Mouse (Mus musculus): ENCODE results near the gene Ppm1h. TPM values are rescaled to one million over a fixed set of nuclear protein-coding genes. Genes with fewer than 3 reads are reported as not detected.

The Ppm1h gene
- total and polyA plus RNA-seq, 3 experiments, result 1.2 to 1.3 (median 1.3) TPM

DNA sequence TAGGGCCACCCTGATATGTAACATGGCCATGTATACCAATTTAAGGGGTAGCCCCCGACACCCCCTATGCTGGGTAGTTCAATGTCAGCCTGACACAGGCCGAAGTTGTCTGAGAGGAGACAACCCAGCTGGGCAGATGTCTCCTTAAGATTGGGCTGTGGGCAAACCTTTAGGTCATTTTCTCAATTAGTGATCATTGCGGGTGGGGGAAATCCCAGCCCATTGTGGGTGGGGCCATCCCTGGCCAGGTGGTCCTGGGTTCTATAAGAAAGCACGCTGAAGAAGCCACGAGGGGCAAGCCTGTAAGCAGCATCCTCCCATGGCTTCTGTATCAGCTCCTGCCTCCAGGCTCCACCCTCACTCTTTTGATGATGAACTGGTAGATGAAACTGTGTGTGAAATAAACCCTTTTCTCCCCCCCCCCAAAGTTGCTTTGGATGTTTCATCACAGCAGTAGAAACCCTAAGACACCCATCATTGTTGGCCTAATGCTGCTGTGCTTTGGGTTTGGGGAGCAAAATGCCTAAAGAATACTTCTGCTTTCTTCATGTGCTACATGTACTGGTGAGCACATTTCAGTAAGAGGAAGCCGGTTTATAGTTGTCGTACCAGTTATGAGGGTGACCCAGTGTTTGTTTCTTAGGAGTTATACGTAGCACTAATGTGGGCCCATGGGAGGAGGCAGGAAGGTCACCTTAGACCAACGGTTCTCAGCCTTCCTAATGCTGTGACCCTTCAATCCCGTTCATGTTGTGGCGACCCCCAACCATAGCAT is 68.8 kb downstream of the Ppm1h start:
- no peaks in the 10 kb centered on the region for H3K27me3 ChIP-seq (replicated peaks)
- H3K79me2 ChIP-seq (replicated peaks; ENCODE audit: control insufficient read depth, extremely low read depth, insufficient read depth, poor library complexity, severe bottlenecking), result no peaks in the 10 kb centered on the region
- no peak overlapping the region for H3K9ac ChIP-seq (ENCODE audit: insufficient read depth, low read depth)
- H3K4me2 ChIP-seq (ENCODE audit: insufficient read depth, low read depth, poor library complexity, severe bottlenecking), result no peak overlapping the region
- no peaks in the 10 kb centered on the region for H3K36me3 ChIP-seq (replicated peaks in 1 of 2; ENCODE audit: control insufficient read depth in 1 of 2, insufficient read depth in 1 of 2, low read length in 1 of 2)
- H3K9me3 ChIP-seq (replicated peaks; ENCODE audit: low read length), result no peaks in the 10 kb centered on the region
- DNase-seq (ENCODE audit: extremely low read depth), result peak; percentile 45
- peak; percentile 17; the same call in 1 of the 2 replicates for TF ChIP-seq MEF2A (IDR thresholded peaks at IDR 0.05; ENCODE audit: borderline replicate concordance, low read depth, low read length)
- no peak for TF ChIP-seq NELFE (IDR thresholded peaks at IDR 0.05; ENCODE audit: low read depth, low read length)
- dilution Hi-C loops (cut with MboI; ENCODE audit: extremely low pct_ligation_motif_present, extremely low pct_unique_long_range_greater_than_20kb, low sequenced_read_pairs) (no loop called here), in situ Hi-C loops (cut with MboI; ENCODE audit: low pct_ligation_motif_present, low pct_unique_long_range_greater_than_20kb, low sequenced_read_pairs) (no loop called here)
- peaks cover 9 to 19% of the 10 kb centered on the region in 2 experiments for H3K4me1 ChIP-seq (ENCODE audit: control insufficient read depth in 1 of 2, insufficient read depth in 2 of 2)
- H3K27ac ChIP-seq (ENCODE audit: insufficient read depth, low read depth), result no peak overlapping the region
- no peak overlapping the region for H3K4me3 ChIP-seq (replicated peaks in 1 of 3; ENCODE audit: low read depth in 2 of 3, low read length in 2 of 3, poor library complexity in 1 of 3)

- no peak overlapping the region for H3K4me3 ChIP-seq (replicated peaks in 1 of 3; ENCODE audit: low read depth in 2 of 3, low read length in 2 of 3, poor library complexity in 1 of 3)
- no peak for DNase-seq (ENCODE audit: extremely low read depth)
- no peaks in the 10 kb centered on the region for H3K36me3 ChIP-seq (replicated peaks in 1 of 2; ENCODE audit: control insufficient read depth in 1 of 2, insufficient read depth in 1 of 2, low read length in 1 of 2)
- no peak overlapping the region for H3K9ac ChIP-seq (ENCODE audit: insufficient read depth, low read depth)
- H3K4me2 ChIP-seq (ENCODE audit: insufficient read depth, low read depth, poor library complexity, severe bottlenecking), result no peak overlapping the region
- no peak overlapping the region for H3K27ac ChIP-seq (ENCODE audit: insufficient read depth, low read depth)
- H3K79me2 ChIP-seq (replicated peaks; ENCODE audit: control insufficient read depth, extremely low read depth, insufficient read depth, poor library complexity, severe bottlenecking), result no peaks in the 10 kb centered on the region
- in situ Hi-C loops (cut with MboI; ENCODE audit: low pct_ligation_motif_present, low pct_unique_long_range_greater_than_20kb, low sequenced_read_pairs), result no loop called here
- no peaks in the 10 kb centered on the region for H3K9me3 ChIP-seq (replicated peaks; ENCODE audit: low read length)
- peaks cover 9 to 27% of the 10 kb centered on the region in 2 experiments for H3K4me1 ChIP-seq (ENCODE audit: control insufficient read depth in 1 of 2, insufficient read depth in 2 of 2)
- dilution Hi-C loops (cut with MboI; ENCODE audit: extremely low pct_ligation_motif_present, extremely low pct_unique_long_range_greater_than_20kb, low sequenced_read_pairs), result no loop called here
- no peaks in the 10 kb centered on the region for H3K27me3 ChIP-seq (replicated peaks)
- TF ChIP-seq USF1 (IDR thresholded peaks at IDR 0.05; ENCODE audit: low read depth, low read length), result 0 out of 2 replicates have a peak, but pooled peaks have one; percentile 12
- TF ChIP-seq UBTF (IDR thresholded peaks at IDR 0.05; ENCODE audit: low read depth, low read length), result no peak
- 0 out of 2 replicates have a peak, but pooled peaks have one; percentile 18 for TF ChIP-seq USF2 (conservative IDR thresholded peaks at IDR 0.05; ENCODE audit: low read depth, low read length)
These were observed 69.9 kb downstream of the Ppm1h start for GRCm38 (mm10) chr10:122748361-122748951.

- no peaks in the 10 kb centered on the region for H3K9me3 ChIP-seq (replicated peaks; ENCODE audit: low read length)
- in situ Hi-C loops (cut with MboI; ENCODE audit: low pct_ligation_motif_present, low pct_unique_long_range_greater_than_20kb, low sequenced_read_pairs) (no loop called here), dilution Hi-C loops (cut with MboI; ENCODE audit: extremely low pct_ligation_motif_present, extremely low pct_unique_long_range_greater_than_20kb, low sequenced_read_pairs) (no loop called here)
These were observed 70.5 kb downstream of the Ppm1h start for GRCm38 (mm10) chr10:122749071-122749470.

More at GRCm38 (mm10) chr10:122749071-122749470, 70.5 kb downstream of the Ppm1h start:
- Histone ChIP-seq H3K9ac (ENCODE audit: insufficient read depth, low read depth) (no peak overlapping the region), H3K4me3 (replicated peaks in 1 of 3; ENCODE audit: low read depth in 2 of 3, low read length in 2 of 3, poor library complexity in 1 of 3) (no peak overlapping the region), H3K79me2 (replicated peaks; ENCODE audit: control insufficient read depth, extremely low read depth, insufficient read depth, poor library complexity, severe bottlenecking) (no peaks in the 10 kb centered on the region), H3K27ac (ENCODE audit: insufficient read depth, low read depth) (no peak overlapping the region), H3K4me2 (ENCODE audit: insufficient read depth, low read depth, poor library complexity, severe bottlenecking) (no peak overlapping the region), H3K4me1 (ENCODE audit: control insufficient read depth in 1 of 2, insufficient read depth in 2 of 2) (peaks cover 12 to 33% of the 10 kb centered on the region in 2 experiments), H3K27me3 (replicated peaks) (no peaks in the 10 kb centered on the region), H3K36me3 (replicated peaks in 1 of 2; ENCODE audit: control insufficient read depth in 1 of 2, insufficient read depth in 1 of 2, low read length in 1 of 2) (no peaks in the 10 kb centered on the region)
- TF ChIP-seq ZMIZ1 (IDR thresholded peaks at IDR 0.05; ENCODE audit: low read depth, low read length), result no peak
- no peak for TF ChIP-seq GABPA (IDR thresholded peaks at IDR 0.05; ENCODE audit: insufficient replicate concordance, low read depth, low read length)
- no peak for TF ChIP-seq IRF4 (IDR thresholded peaks at IDR 0.05; ENCODE audit: low read depth, low read length)
- no peak for TF ChIP-seq KAT2A (IDR thresholded peaks at IDR 0.05; ENCODE audit: insufficient replicate concordance, low read length)
- no peak for TF ChIP-seq MAFK (IDR thresholded peaks at IDR 0.05; ENCODE audit: insufficient replicate concordance, low read length)
- no peak for TF ChIP-seq RCOR1 (conservative IDR thresholded peaks at IDR 0.05; ENCODE audit: low read depth, low read length)
- no peak for TF ChIP-seq CHD1 (IDR thresholded peaks at IDR 0.05; ENCODE audit: low read depth, low read length)
- no peak for TF ChIP-seq TCF12 (IDR thresholded peaks at IDR 0.05; ENCODE audit: low read depth, low read length)
- TF ChIP-seq USF1 (IDR thresholded peaks at IDR 0.05; ENCODE audit: low read depth, low read length), result no peak
- no peak for TF ChIP-seq MEF2A (IDR thresholded peaks at IDR 0.05; ENCODE audit: borderline replicate concordance, low read depth, low read length)
- TF ChIP-seq E2F4 (IDR thresholded peaks at IDR 0.05; ENCODE audit: insufficient replicate concordance, low read depth, low read length), result no peak
- TF ChIP-seq CTCF (conservative IDR thresholded peaks at IDR 0.05 in 1 of 2, IDR thresholded peaks at IDR 0.05 in 1 of 2; ENCODE audit: low read depth in 2 of 2, low read length in 2 of 2), result no peak
- TF ChIP-seq BHLHE40 (IDR thresholded peaks at IDR 0.05; ENCODE audit: low read depth, low read length), result no peak
- TF ChIP-seq MAZ (IDR thresholded peaks at IDR 0.05; ENCODE audit: low read depth, low read length), result no peak
- no peak for TF ChIP-seq PAX5 (IDR thresholded peaks at IDR 0.05; ENCODE audit: low read length)
- no peak for DNase-seq (ENCODE audit: extremely low read depth)
